Mouse (Mus musculus) liver, postnatal 0 days (tissue): ENCODE measurements around the gene Atp5l.

Experiments
- CTCF ChIP-seq: sonication (generic); IDR thresholded peaks from 2 replicates; pipeline ENCODE4 v1.5.1; 2016; ENCODE audit warnings: antibody characterized with exemption, low read depth
- EP300 ChIP-seq: IDR thresholded peaks from 2 replicates; pipeline ENCODE4 v1.6.1; 2016; ENCODE audit warnings: antibody characterized with exemption, low read depth, mild to moderate bottlenecking

DNA sequence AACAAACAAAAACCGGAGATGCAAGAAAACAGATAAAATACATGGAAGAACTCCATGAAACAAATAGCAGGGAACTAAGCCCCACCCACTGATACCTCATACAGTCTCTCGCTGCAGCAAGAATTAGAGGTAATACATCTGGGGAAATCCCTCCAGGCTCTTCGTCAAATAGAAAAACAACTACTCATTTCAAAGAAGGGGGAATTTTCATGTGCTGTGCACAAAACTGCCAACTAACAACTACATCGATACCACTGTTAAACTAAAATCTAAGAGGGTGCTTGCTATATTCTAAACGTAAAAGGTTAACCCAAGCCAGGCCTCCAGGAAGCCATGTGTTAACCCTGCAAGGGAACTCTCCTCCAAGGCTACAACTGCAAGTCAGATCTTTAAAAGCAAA lies 46.9 kb downstream of the Atp5l start:
- TF ChIP-seq CTCF (no peak), EP300 (no peak)
